Mouse (Mus musculus) hindlimb bud, embryonic 11.5 days (tissue): ENCODE measurements around the gene D10Jhu81e.
A peak's percentile ranks its signal among the peaks of the same experiment; 100 is the strongest.
"Not testable (repeated sequence)": the region's sequence is repeated elsewhere in the genome, so short reads cannot be mapped to it uniquely, and the experiment has no call there.

Source experiments
- DNase-seq: peaks from one replicate; pipeline ENCODE4 v3.0.0-alpha.2; 2012; ENCODE audit warnings: low read depth, low spot score; ENCODE audit errors: extremely low spot score

D10Jhu81e gene

DNA sequence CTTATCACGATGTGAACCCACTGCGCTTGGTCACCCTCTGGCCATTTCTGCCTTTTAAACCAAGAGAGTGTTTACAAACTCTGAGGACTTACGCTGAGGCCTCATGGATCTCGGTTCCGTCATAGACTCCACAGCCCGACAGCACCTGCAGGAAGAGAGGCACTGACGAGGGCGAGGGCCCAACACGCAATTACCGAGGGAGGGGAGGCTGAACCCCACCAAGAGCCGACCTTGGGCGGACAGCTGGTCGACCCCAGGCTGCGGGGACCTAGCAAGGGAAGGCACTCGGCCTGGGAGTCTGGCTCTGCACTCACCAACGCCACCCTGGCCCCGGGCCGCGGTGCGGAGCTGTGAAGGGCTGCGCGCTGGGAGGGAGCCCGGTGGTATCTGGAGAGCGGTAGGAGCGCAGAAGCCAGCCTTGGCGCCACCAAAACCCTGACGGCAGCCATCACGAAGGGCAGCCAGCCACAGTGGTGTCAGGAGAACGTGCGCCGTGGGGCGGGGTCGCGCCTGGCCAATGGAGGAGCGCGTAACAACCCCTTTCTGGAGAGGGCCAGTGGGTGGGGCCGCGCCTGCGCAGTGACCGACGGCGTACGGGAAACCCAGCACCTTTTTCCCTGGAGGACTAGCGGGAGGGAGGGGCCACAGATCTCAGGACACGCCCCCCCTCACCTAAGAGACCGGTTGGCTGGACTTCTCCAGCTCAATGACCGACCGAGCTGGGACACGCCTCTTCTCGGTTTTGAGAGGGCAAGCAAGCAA lies at the start of gene D10Jhu81e:
D10Jhu81e (minus strand) TSS at position 502 of the 762 bp plus-strand sequence.
- DNase-seq: peak; percentile 89

DNA sequence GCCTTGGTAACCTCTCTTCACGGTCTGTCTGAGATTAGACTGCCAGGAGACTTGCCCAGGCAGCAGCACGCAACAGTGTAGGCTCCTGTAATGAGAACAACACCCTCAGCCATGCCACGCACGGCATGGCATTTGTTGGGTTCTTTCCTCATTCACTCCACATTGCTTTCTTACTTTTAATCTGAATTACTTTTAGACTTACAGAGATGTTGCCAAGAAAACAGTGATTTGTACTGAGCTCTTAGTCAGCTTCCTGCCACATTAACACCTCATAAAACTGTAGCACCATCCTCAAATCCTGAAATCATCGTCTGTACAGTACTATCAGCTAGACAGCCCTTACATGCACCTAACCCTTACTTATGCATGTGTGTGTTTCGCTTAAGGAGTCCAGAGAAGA lies 49.0 kb upstream of the D10Jhu81e start:
- DNase-seq: no peak

DNA sequence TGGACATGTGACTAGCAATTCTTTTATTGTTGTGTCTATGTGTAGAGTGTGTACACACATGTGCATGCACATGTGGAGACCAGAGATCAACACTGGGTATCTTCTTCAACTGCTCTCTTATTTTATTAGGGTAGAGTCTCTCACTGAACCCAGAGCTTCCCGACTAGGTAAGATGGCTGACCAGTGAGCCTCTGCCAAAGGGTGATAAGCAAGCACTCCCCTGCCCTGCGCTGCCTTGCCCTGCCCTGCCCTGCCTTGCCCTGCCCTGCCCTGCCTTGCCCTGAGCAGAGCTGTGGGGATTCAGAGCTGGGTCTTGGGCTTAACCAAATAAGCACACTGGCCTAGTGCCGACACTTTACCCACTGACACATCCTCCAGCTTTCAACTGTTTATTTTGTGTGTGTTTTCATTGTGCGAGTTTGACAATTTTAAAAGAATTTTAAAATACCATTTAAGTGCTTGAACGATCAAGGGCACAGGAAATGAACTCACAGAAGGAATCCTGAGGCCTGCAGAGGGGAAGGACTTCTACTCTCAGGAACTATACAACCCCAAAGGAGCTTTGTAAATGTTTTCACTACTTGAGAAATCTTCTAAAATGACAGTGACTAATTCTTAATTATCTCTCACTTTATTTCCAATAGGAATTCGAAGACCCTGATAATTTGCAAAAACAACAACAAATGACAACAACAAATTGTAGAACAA lies 46.9 kb upstream of the D10Jhu81e start:
- DNase-seq: no peak

DNA sequence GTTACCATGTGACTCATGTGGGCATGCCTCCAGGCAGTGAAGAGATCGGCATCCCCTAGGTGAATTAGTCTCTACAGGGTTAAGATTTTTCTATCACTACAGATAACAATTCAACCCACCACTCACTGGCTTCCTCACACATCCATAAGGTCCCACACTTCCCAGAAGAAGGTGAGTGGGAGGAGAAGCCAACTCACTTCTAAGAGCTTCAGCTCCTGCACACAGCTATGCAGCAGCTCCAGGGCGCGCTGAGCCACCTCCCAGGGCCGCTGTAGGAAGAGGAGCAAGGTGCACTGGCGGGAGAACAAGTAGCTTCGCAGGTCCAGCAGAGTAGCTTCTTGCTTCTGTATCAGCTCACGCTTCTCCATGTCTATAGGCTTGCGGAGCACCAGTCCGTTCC lies 44.8 kb upstream of the D10Jhu81e start:
- DNase-seq: no peak

DNA sequence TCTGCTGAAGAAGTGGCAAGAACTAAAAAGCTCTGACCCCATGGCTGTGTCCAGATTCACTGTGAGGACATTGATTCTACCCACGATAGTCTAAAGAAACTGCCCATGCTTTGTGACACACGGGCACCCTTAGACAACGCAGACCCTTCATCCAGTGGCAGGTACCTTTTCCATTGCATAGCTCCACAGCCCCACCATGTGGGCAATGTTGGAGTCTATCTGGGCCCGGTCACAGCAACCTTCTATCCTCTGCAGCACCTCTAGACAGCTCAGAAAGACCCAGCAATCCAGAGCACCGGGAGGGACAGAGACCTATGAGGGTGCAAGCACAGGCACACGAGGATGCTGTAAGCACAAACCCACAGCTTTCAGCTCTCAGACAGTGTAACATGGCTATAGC lies 41.7 kb upstream of the D10Jhu81e start:
- no peak for DNase-seq

DNA sequence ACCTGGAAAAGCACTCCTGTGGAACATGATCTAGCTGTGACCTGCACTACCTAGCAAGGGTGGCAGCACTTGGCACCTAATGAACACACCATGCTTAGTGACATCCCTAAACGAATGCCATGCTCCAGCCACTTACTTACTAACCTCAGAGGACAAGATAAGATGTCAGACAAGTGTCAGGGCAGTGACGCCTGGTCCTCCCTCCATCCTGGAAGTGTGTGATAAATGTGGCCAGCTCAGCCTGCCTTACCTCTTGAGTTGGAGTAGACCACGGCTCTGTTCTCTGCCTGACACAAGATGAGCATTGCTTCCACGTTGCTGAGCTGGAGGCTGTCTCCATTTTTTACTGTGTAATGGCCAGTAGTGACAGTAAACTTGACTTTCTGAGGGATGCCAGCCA lies 31.6 kb upstream of the D10Jhu81e start:
- DNase-seq: no peak

DNA sequence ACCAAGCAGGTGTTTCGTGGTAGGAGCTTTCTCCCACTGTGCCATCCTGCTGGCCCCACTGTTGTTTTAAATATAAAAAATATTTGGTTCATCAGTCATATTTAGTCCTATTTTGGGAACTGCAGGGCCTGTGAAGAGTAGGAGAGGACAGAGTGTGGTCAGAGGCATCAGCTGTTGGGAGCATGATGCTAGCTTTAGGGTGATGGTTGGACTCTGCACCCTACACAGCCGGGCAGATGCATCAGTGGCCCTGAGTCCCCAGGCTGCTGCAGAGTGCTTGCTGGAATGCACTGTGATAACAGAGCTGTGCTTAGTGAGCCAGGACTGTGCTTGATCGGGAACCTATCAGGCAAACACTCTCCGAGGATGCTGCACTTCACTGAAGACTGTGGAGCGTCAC lies 23.4 kb upstream of the D10Jhu81e start:
- DNase-seq: no peak

DNA sequence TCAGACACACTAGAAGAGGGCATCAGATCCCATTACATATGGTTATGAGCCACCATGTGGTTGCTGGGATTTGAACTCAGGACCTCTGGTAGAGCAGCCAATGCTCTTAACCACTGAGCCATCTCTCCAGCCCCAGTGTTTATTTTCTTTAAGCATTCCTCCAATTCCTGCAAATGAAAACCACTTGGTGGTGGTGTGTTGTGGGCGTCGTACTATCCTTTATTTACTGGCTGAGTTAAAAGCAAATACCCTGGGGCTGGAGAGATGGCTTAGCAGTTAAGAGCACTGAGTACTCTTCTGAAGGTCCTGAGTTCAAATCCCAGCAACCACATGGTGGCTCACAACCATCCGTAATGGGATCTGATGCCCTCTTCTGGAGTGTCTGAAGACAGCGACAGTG lies 16.5 kb upstream of the D10Jhu81e start:
- DNase-seq: not testable (repeated sequence)

DNA sequence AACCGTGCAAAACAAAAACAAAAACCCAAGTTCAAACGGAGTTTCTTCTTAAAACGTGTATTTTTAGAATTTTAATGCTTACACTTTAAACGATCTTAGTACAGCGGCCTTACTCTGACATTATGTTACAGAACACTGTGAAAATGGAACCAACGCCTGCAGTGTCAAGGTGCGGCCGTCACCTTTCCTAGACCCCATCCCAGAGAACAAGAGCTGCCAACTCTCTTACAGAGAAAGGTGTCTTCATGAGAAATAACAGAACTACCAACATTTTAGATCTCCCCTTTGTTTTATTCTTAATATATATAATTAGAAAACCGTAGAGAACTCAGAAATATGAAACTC lies 15.8 kb upstream of the D10Jhu81e start:
- no peak for DNase-seq

DNA sequence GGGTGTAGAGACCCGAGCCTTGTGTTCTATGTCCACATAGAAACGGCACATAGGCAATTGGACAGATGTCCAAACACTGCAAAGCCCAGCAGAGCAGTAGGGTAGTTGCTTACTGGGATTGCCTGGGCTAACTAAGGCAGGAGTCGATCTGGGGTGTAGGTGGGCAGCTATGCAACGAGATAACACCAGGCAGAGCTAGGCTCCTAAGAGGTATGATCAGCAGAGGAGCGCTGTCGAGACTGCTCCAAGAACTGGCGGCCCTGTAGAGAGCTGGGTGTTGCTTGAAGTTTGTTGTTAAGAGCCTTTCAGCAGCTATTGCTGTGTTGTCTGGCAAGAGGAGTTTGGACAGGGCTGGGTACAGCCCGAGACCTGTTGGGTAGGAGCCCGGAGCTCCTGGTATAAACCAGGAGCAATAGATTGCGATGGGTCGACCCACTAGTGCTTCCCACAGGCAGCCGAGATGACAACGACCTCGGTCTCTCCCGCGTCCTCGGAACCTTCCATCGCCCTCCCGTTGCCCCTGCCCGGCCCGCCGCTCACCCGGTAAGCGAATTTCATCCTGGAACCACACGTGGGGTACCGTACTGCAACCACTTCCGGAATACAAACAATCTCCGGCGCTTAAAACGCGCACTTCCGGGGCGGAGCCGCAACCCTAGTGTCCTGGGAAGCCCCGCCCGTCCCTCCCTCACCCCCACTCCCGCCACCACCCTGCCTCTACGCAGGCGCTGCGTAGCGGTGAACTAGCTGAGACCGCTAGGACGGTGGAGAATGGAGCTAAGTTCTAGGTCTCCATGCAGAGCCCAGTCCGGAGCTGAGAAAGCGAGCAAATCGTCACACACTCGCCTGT lies 15.2 kb upstream of the D10Jhu81e start, which contains the start of gene Pwp2:
Pwp2 (minus strand) TSS at position 619 of the 850 bp plus-strand sequence.
- peak; percentile 69 for DNase-seq

DNA sequence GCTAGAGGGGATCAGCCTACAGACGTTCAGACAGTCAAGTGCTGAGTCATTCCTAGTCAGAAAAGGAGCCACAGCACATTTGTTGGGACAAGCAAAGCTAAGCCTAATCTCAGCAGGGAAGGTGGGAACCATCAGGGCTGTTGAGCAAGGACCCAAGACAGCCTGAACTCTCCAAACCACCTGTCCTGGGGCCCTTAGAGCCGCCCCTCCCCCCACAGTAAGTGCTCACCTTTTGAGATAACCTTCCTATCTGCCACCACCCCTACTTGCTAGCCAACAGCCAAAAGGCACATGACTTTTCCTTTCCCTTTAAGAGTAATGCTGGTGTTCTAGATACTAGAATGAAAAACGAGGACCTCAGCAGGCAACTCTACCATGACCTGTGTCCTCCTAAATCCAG lies 14.0 kb upstream of the D10Jhu81e start:
- DNase-seq: no peak

DNA sequence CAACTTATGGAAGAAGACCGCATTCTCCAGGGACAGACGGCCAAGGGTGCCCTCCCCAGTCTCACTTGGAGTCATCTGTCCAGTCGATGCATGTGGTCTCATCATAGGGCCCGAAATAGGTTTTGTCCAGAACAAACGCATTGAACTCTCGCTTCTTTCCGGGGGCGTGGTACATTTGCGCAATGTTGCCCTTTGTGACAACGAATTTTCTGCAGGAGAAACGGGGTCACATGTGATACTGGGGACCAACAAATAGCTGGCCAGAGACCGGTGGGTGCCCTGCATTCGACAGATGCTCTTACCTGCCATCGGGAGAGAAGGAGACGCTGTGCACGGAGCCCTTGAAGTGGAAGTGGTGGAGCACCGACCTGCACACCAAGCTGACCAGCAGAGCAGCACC lies 12.7 kb upstream of the D10Jhu81e start:
- no peak for DNase-seq

DNA sequence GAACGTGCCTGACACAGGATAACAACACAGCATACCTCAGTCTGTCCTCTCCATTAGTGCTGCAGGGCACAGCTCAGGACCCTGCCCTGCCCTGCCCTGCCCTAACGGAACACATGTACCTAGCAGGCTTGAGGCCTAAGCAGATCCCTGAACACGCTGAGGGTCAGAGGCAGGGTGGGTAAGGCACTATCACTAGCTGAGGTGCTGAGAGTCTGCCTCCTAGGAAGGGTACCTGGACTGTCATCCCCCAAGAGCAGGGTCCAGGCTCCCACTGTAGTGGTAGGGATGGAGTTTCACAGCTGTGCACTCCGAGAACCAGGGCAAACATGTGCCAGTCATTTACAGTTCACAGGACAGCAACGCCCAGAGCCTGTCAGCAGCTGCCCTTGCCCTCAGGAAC lies 4.9 kb upstream of the D10Jhu81e start:
- no peak for DNase-seq

DNA sequence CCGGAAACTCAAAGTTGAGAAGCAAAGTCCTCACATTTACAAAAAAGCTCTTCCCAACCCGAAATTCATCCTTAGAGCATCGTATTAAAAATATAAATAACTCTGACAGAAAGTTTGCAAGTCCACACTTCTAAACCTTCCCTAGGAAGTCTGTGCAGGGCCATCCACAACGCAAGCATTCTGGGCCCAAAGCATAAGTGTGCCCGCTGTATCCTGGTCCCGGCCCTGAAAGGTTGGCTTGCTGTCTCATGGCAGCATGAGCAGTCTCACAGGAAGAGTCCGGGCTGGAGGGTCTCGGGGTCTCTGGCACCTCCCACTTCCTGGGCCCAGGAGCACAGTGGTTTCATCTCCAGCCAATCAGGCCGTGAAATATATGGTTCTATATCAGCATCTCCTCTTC lies 2.0 kb upstream of the D10Jhu81e start:
- DNase-seq: no peak

DNA sequence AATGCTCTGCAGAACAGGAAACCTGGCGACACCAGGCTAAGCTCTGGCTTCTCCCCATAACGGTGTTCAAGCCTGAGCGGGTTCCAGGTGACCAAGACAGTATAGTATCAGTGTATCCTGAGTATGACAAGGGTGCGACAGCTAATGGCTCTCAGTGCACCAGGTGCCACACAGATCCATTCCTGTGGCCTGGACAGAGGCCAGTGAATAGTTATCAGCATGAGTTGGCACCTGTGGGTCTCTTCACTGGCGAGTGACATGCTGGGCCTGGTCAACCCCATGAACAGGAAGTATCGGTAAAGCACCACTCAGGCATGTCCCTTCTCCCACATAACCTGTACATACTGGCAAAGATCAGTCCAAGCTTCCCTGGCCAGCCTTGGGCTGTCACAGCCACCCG lies 1.5 kb upstream of the D10Jhu81e start:
- no peak for DNase-seq

DNA sequence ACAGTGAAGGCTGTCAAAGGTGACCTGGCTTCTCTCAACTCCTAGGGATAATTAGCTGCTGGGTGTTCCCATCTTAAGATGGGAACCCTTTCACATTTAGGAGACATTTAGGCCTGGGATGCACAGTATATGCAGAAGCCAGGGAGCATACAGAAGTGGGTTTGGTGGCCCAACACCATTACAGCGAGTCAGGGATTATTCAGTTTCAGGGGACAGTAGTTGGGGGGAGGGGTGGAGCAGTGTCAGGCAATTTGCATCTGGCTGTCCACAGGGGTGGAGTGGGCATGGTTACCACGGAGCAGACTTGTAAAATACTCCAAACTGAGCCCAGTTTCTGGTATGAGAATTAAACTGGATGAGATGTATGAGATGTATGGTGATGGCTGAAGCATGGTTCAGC lies 863 bp upstream of the D10Jhu81e start:
- DNase-seq: no peak

DNA sequence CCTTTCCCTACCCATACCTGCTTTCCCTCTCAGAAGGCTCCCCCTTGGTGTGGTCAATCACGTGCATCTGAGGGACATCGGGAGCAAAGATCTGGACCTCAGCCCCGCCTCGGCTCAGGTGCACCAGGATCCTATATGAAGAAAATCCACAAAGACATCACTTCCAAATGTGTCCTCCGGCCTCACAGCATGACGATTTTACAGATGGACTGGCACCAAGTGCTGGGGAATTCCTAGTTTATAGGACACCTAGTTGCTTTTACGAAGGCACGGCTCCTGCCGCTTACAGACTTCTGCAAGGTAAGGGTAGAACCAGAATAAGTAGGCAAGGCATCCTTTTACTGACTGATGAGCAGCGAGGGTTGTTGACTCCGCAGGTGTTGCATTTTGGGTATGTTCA lies 790 bp downstream of the D10Jhu81e start:
- DNase-seq: no peak

DNA sequence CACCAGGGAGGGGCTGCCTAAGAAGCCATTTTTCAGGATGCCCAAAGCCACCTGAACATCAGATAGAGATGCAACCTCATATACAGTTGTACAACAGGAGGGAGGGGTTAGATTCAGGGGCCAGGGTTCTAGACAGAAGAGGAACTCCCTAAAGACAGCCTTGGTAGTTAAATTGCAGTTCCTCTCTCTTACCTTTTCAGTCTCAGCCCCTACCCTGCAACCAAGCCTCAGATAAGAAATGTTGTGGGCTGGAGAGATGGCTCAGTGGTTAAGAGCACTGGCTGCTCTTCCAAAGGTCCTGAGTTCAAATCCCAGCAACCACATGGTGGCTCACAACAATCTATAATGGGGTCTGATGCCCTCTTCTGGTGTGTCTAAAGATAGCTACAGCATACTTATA lies 1.8 kb downstream of the D10Jhu81e start:
- DNase-seq: no peak

DNA sequence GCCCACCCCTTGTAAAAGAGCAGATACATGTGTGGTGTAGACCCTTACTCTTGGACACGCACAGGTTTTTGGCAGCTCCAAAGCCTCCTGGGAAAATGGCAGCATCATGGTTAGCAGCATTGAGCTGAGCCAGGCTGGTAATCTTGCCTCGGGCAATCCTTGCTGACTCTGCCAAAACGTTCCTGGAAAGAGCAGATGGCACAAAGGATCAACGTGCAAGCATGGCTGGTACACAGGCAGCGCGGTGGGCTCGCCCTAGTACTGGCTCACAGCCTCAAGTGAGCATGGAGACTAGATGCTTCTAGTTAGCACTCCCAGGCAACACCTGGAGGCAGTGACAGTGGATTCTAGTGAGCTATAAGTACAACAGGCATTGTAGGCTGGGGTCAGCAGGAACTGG lies 2.2 kb downstream of the D10Jhu81e start:
- no peak for DNase-seq

DNA sequence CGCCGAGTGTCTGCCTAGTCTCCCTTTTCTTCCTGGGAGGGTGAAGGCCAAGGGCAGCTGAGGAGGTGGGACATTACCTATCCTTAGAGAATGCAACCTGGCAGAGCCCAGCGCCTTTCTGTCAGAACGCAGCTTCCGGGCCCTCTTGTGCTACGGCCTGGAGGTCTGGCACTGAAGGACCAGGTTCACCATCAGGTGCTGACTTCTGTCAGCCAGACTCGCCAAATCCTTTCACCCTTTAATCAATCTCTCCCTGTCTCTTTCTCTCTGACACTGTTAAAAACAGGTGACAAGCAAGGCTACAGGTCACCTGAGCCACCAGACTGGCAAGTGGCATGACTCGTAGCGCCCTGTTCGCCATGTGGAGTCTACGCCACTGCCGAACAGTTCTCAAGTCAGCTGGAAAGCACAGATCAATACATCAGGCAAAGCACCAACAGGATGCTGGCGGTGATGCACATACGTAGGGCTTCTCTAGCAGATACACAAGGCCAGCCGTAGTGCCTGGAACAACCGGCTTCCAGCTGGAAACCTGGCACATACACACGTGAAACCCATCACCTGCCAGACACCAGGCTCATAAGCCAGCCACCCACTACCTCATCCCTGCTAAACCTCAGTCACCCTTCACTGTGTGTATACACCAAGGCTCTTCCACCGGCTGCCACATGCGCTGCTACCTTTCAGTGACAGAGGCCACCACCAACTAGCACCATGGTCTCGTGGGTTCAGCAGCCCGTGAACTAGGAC lies 4.2 kb downstream of the D10Jhu81e start:
- no peak for DNase-seq

DNA sequence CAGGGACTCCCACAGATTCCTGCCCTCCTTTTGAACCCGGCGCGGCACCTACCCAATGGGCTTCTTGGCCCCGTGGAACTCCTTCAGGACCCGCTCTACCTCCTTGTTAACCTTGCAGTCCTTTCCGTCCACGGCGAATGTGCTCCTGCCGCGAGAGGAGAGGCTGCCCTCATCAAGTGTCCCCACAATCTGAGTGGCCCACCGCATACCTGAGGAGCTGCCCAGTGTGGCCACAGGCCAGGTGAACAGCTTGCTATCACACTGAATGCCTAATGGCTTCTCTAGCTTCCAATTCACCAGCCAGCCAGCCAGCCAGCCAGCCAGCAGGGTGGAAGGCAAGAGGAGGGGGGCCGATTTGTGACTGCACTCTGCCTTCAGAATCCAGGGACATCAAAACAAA lies 4.8 kb downstream of the D10Jhu81e start:
- no peak for DNase-seq
